Mouse (Mus musculus) inflammation-experienced regulatory T-cells (primary cell): ENCODE results near the gene Tas2r125. TPM values are rescaled to one million over a fixed set of nuclear protein-coding genes. Genes with fewer than 3 reads are reported as not detected.

Experiments used
- polyA plus RNA-seq, 2 experiments: library from polyadenylated mRNA; unstranded; fragments of 100-300 nt; shearing (Covaris generic); gene quantifications; one replicate each; pipeline ENCODE4 v1.2.1; 2017

The Tas2r125 gene
- not detected for polyA plus RNA-seq

DNA sequence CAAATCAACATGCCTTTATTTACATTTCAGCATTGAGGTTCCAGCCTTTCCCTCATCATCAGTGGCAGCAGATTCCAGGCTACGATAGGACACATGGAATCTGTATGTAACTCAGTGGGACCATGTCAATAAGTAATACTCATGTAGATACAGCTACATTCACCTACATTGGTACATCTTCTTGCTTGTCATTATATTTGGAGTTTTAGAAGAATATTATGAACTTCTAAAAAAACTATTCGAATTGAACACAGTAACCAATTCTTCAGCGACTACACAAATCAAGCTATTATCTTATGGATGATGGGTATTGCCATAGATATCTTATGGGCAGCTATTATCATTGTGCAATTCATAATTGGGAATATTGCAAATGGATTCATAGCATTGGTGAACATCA, at the start of gene Tas2r125:
Tas2r125 (plus strand) TSS at position 301 of the 400 bp plus-strand sequence.

DNA sequence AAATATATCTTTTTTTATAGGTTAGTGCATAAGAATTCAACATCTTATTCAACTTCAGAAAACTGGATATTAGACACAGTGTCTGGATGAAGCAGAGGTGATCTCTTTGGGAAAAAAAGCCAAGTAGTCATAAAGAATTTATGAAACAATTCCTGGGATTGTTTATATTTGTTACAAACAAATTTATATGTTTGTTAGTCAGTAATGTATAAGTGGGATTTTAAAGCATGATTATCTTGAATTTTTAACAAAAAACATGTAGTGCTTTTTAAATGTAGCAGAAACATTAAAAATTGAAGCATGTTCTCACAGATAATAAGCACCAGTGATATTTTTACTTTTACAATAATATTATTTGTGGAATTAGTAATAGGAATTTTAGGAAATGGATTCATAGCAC, 41.7 kb upstream of the Tas2r125 start, which contains the start of gene Tas2r110:
Tas2r110 (plus strand) TSS at position 301 of the 400 bp plus-strand sequence.

DNA sequence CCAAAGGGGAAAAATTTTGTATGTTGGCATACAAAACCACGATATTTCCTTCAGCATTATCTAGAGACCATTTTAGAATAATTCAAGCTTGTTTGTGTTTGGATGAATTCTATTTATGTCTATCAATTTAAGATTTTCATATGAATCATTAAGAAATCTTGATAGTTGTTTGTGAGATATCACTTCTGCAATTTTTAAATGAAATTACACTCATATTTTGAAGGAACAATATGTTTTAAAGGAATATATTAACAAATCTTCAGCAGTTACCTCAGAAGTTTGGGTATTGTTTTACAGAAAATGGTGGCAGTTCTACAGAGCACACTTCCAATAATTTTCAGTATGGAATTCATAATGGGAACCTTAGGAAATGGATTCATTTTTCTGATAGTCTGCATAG, 16.7 kb upstream of the Tas2r125 start, which contains the start of gene Tas2r113:
Tas2r113 (plus strand) TSS at position 301 of the 400 bp plus-strand sequence.

DNA sequence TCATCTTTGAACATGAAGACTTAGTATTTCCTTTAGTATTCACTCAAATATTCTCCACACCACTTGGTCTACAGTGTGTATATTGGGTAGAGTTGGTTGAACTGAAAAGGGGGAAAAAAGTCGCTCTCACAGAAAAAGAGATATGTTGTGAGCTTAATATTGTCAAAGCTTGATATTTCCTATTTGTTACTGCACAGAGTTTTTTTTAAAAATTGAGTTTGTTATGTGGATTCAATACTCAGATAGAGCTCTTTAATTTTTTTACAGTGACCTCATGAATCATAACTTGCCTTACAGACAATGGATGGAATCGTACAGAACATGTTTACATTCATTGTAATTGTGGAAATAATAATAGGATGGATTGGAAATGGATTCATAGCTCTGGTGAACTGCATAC, 41.4 kb downstream of the Tas2r125 start, which contains the start of gene Tas2r129:
Tas2r129 (plus strand) TSS at position 301 of the 400 bp plus-strand sequence.

DNA sequence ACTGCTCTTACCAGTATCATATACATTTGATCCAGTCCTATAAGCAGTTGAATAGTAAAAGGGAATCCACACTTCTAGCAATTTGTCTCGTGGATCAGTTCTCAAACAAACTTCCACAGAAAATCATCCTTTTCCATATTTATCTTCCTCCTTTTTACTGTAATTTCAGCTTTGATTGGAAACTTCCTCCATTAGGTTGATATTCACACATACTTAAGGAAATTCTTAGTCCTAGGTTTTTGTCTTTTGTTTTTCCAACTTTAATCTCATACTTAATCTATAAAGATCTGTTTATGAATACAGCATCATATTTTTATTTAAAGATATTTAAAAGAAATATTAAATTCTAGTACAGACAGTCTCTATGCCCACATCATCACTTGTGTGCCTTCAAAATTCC, 48.4 kb downstream of the Tas2r125 start, which contains the start of gene Tas2r131:
Tas2r131 (minus strand) TSS at position 101 of the 400 bp plus-strand sequence.

Other genes with a start within 250 kb of the Tas2r125 start
- gene Tas2r121, start 208.6 kb upstream of the Tas2r125 start, polyA plus RNA-seq = not detected
- gene Tas2r122, start 197.7 kb upstream of the Tas2r125 start, polyA plus RNA-seq = under 1 TPM in 1 of 2 experiments, not detected in 1; 0.23 TPM
- not detected for gene Tas2r115, start 171.6 kb upstream of the Tas2r125 start, polyA plus RNA-seq
- not detected for gene Tas2r124, start 154.9 kb upstream of the Tas2r125 start, polyA plus RNA-seq
- gene Tas2r102, start 147.5 kb upstream of the Tas2r125 start, polyA plus RNA-seq = not detected
- gene Tas2r136, start 131.5 kb upstream of the Tas2r125 start, polyA plus RNA-seq = not detected
- gene Tas2r117, start 106.8 kb upstream of the Tas2r125 start, polyA plus RNA-seq = under 1 TPM in 1 of 2 experiments, not detected in 1; 0.73 TPM
- not detected for gene Tas2r123, start 62.5 kb upstream of the Tas2r125 start, polyA plus RNA-seq
- gene Tas2r116, start 54.2 kb upstream of the Tas2r125 start, polyA plus RNA-seq = not detected
- gene Tas2r110, start 41.6 kb upstream of the Tas2r125 start, polyA plus RNA-seq = not detected
- gene Tas2r113, start 16.6 kb upstream of the Tas2r125 start, polyA plus RNA-seq = not detected
- gene Tas2r129, start 41.5 kb downstream of the Tas2r125 start, polyA plus RNA-seq = not detected
- gene Tas2r131, start 48.3 kb downstream of the Tas2r125 start, polyA plus RNA-seq = not detected
- not detected for gene Tas2r109, start 71.3 kb downstream of the Tas2r125 start, polyA plus RNA-seq
- under 1 TPM in 1 of 2 experiments, not detected in 1; 0.28 TPM for gene Tas2r103, start 127.5 kb downstream of the Tas2r125 start, polyA plus RNA-seq
- gene Tas2r140, start 146.2 kb downstream of the Tas2r125 start, polyA plus RNA-seq = not detected
- gene Smim10l1, start 195.3 kb downstream of the Tas2r125 start, polyA plus RNA-seq = 10 to 100 TPM; 13.8 to 19.8 TPM